Mouse (Mus musculus) limb, embryonic 11.5 days (tissue): ENCODE results near the gene 4931414P19Rik. TPM values are rescaled to one million over a fixed set of nuclear protein-coding genes. Genes with fewer than 3 reads are reported as not detected.

Experiments
- ATAC-seq: fragments of 200-750 bp; cut with Nextera tagmentation; 2 replicates; pipeline ENCODE4 v1.8.0; 2017; ENCODE audit warnings: low read depth; ENCODE audit not compliant: insufficient number of reproducible peaks, low FRiP score, low TSS enrichment
- DNase-seq: peaks from one replicate; pipeline ENCODE4 v3.0.0-alpha.2; 2015; ENCODE audit warnings: low spot score
- H3K27ac ChIP-seq: fragments of 300-500 bp; sonication (generic); replicated peaks from 2 replicates; pipeline ENCODE4 v1.5.1; 2014; ENCODE audit warnings: low read depth, mild to moderate bottlenecking, low read length
- H3K27me3 ChIP-seq: fragments of 300-500 bp; sonication (generic); 2 replicates; pipeline ENCODE4 v1.6.1; 2014; ENCODE audit warnings: mild to moderate bottlenecking, low read length, mixed read lengths; ENCODE audit not compliant: control insufficient read depth, insufficient read depth
- H3K36me3 ChIP-seq: fragments of 300-500 bp; sonication (generic); 2 replicates; pipeline ENCODE4 v1.6.1; 2014; ENCODE audit warnings: mild to moderate bottlenecking, low read length, moderate library complexity, mixed read lengths; ENCODE audit not compliant: control insufficient read depth, insufficient read depth
- H3K4me1 ChIP-seq: fragments of 300-500 bp; sonication (generic); 2 replicates; pipeline ENCODE4 v1.6.1; 2014; ENCODE audit warnings: low read length, mixed read lengths; ENCODE audit not compliant: control insufficient read depth, insufficient read depth
- H3K4me2 ChIP-seq: fragments of 300-500 bp; sonication (generic); 2 replicates; pipeline ENCODE4 v1.6.1; 2014; ENCODE audit warnings: low read depth, mild to moderate bottlenecking, moderate library complexity; ENCODE audit not compliant: severe bottlenecking
- H3K4me3 ChIP-seq: fragments of 300-500 bp; sonication (generic); 2 replicates; pipeline ENCODE4 v1.5.1; 2014; ENCODE audit warnings: low read depth, low read length
- H3K9ac ChIP-seq: fragments of 300-500 bp; sonication (generic); 2 replicates; pipeline ENCODE4 v1.6.1; 2014; ENCODE audit warnings: mild to moderate bottlenecking, low read length
- H3K9me3 ChIP-seq: fragments of 300-500 bp; sonication (generic); 2 replicates; pipeline ENCODE4 v1.6.1; 2016; ENCODE audit warnings: low read length; ENCODE audit not compliant: control insufficient read depth
- WGBS: fragments of 180-500 bp; shearing (Covaris S2); extraction: QIAGEN DNeasy Blood & Tissue Kit; methylation state at CpG from one replicate; pipeline ENCODE4 v1.1.7; 2014; 5-methylcytosine and 5-hydroxymethylcytosine counted together
- polyA plus RNA-seq: library from polyadenylated mRNA; unstranded; fragments of >200 nt; fragmentation: Nextera tagmentation; extraction: Ambion mirVana; gene quantifications from 2 replicates; pipeline ENCODE4 v1.2.1, GENCODE M21; 2014

4931414P19Rik gene
- polyA plus RNA-seq, 1 experiment from 2014 or later = 7.8 TPM

DNA sequence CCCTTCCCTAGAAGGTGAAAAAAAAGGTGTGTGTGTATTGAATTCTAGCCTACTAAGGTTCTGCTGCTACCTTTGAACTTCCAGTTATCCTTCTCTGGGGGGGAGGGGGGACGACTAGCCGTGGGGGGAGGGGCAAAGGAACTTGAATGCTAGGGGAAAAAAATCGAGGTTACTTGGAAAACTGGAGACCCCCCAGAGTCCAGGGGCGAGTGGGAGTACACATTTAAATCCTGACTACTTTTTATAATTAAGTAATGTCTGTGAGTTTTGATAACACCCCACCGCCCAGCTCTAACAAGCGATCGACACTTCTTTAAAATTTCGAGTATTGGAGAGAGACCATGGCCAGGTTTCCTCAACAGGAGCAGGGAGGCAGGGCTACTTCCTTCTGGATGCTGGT lies 30.8 kb downstream of the 4931414P19Rik start:
- peaks cover 29% of the 10 kb centered on the region for H3K4me1 ChIP-seq
- no peaks in the 10 kb centered on the region for H3K27me3 ChIP-seq
- H3K27ac ChIP-seq = peak overlapping the region; percentile 47
- H3K9ac ChIP-seq = peak overlapping the region; percentile 94; the same call in 1 of the 2 replicates
- DNase-seq = no peak
- ATAC-seq = no peak
- no peaks in the 10 kb centered on the region for H3K9me3 ChIP-seq
- H3K36me3 ChIP-seq = peaks cover 9% of the 10 kb centered on the region; the same call in 1 of the 2 replicates
- H3K4me2 ChIP-seq = peak overlapping the region; percentile 90
- H3K4me3 ChIP-seq = peak overlapping the region; percentile 81
- WGBS = 2% methylated on average over 8 of the region's 8 CpGs

DNA sequence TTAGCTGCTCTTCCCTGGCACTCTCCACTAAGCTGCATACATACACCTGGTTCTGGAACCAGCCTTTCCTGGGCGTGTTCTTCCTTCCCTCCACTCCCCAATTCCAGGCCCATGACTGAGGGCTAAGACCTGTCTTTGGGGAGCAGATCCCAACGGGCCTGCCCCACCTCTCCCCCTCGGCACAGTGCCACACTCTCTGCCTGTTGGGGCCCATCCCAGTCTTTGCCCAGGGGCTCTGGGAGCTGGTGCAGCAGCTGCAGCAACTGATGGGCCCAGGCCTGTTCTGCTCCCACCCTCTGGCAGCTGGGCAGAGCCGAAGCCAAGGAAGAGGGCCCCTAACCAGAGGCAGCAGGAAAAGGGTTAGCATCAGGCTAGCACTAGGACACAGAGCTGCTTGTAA lies 31.5 kb downstream of the 4931414P19Rik start:
- no peak overlapping the region; the same call in 1 of the 2 replicates for H3K27ac ChIP-seq
- peak; percentile 50 for DNase-seq
- peaks cover 14% of the 10 kb centered on the region for H3K36me3 ChIP-seq
- peak overlapping the region; percentile 90 for H3K4me2 ChIP-seq
- H3K27me3 ChIP-seq = no peaks in the 10 kb centered on the region
- WGBS = 21% methylated on average over 4 of the region's 4 CpGs
- H3K9ac ChIP-seq = peak overlapping the region; percentile 38; the same call in 1 of the 2 replicates
- peaks cover 31% of the 10 kb centered on the region for H3K4me1 ChIP-seq
- no peak for ATAC-seq
- H3K4me3 ChIP-seq = peak overlapping the region; percentile 81
- no peaks in the 10 kb centered on the region for H3K9me3 ChIP-seq

DNA sequence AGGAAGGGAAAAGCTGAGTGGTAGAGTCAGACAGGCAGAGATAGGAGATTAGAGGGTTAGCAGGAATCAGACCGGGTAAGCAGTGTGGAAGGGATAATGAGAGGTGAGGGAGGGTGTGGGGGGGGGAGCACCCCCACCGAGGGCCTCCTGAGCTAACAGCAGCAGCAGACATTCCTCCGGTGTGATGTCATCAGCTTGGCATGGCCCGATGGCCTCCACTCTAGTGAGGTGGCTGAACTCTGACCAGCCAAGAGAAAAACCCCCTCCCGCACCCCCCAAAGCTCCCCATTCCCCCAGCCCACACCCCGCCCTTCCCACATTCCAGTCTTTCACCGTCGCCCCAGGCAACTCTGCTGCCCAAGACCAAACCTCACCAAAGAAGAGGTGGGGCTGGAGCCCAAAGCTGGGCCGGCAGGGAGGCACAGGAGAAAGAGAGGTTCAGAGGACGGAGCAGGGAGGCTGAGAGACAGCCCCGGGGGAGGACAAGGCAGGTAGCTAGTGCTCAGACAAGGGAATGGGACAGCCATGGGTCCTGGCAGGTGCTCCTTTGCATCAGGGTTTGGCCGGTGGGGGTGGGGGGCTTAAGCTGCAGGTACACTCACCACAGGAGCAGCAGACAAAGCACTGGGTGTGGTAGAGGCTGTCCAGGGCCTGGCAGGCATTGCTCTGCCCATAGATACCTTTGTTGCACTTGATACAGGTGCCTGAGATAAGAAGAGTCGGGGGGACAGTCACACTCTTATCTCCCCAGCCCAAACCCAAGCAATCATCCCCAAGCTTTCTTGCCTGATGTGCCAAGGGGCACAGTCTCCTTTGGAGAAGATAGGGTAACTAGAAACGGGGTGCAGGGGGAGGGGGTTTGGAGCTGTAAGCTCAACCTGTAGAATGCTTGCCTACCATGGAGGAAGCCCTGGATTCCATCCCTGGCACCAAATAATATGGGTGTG lies 32.7 kb downstream of the 4931414P19Rik start:
- ATAC-seq (no peak), DNase-seq (peak; percentile 57)
- Histone ChIP-seq H3K27me3 (no peaks in the 10 kb centered on the region), H3K27ac (0 out of 2 replicates have a peak overlapping the region, but pooled peaks have one; percentile 30), H3K9ac (peak overlapping the region; percentile 41; the same call in 1 of the 2 replicates), H3K4me1 (peaks cover 31% of the 10 kb centered on the region), H3K9me3 (no peaks in the 10 kb centered on the region), H3K4me2 (peak overlapping the region; percentile 90), H3K4me3 (peak overlapping the region; percentile 81), H3K36me3 (peaks cover 20% of the 10 kb centered on the region)
- WGBS = 28% methylated on average over 14 of the region's 14 CpGs

DNA sequence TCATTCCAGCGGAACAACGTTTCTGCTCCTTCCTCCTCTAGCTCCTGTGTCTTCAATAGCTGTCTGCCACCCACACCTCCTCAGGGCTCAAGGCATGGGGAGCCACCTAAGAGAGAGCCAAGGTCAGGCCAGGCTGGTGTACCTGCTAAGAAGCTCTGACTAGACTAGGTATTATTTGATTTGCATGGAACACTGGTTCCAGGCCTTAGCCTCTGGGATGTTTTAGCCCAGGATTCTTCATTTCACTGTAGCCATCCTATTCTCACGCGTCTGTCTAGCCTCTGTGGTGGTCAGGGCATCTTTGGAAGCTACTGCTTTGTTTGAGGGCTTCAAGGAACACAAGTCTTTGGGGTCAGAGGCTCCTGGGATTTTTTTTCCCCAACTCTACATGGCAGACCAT lies 33.7 kb downstream of the 4931414P19Rik start:
- H3K27ac ChIP-seq = no peak overlapping the region

DNA sequence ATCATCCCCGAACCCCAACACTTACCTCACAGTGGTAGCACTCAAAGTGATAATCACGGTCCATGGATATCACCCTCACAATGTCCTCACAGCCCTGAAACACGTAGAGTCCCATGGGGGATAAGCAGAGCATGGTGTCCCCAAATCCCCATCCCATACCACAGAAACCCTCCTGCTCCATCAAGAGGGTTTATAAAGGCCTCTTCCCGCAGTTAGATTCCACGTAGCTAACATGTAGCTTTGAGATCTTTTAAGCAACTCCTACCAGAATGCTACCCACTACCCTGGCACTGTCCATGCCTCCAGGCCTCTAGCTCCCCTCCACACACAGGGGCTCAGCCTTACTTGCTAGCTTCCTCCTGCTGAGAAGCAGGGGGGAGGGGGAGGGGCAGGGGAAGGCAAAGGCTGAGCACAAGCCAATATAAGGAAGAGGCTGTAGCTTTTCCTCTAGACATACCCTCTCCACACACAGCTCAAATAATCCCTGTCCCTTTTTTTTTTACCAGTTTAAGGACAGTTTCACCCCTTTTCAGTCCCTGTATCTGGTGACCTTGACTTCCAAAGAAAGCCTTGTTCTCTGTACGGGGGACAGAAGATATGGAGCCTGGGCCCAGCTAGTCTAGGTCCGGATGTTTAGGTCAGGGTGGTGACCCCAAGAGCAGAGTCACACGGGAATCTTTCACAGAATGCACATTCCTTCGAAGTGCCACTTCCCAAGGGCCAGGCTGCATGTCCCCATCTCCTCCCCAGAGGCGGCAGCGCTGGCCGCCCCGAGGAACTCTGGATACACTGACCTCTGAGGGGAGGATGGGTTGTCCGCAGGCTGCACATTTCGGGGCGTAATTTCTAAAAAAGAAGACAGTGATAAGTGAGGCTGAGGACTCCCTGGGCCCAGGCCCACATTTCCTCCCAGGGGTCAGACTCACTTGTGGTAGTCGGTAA lies 36.1 kb downstream of the 4931414P19Rik start:
- H3K9ac ChIP-seq = no peak overlapping the region
- H3K4me2 ChIP-seq = no peak overlapping the region; the same call in 1 of the 2 replicates
- ATAC-seq (no peak), DNase-seq (no peak)
- H3K36me3 ChIP-seq = peaks cover 21% of the 10 kb centered on the region
- H3K27me3 ChIP-seq = no peaks in the 10 kb centered on the region
- H3K27ac ChIP-seq = no peak overlapping the region
- WGBS = 74% methylated on average over 17 of the region's 17 CpGs
- H3K4me1 ChIP-seq = peaks cover 29% of the 10 kb centered on the region
- no peak overlapping the region for H3K4me3 ChIP-seq
- no peaks in the 10 kb centered on the region for H3K9me3 ChIP-seq

More for the DNA sequence above, 33.7 kb downstream of the 4931414P19Rik start:
- no peaks in the 10 kb centered on the region for H3K9me3 ChIP-seq
- H3K9ac ChIP-seq = no peak overlapping the region
- H3K4me1 ChIP-seq = peaks cover 31% of the 10 kb centered on the region
- ATAC-seq (no peak), DNase-seq (no peak)
- no peak overlapping the region for H3K4me3 ChIP-seq
- H3K4me2 ChIP-seq = no peak overlapping the region
- WGBS = 86% methylated on average over 4 of the region's 4 CpGs
- peaks cover 21% of the 10 kb centered on the region for H3K36me3 ChIP-seq
- no peaks in the 10 kb centered on the region for H3K27me3 ChIP-seq

DNA sequence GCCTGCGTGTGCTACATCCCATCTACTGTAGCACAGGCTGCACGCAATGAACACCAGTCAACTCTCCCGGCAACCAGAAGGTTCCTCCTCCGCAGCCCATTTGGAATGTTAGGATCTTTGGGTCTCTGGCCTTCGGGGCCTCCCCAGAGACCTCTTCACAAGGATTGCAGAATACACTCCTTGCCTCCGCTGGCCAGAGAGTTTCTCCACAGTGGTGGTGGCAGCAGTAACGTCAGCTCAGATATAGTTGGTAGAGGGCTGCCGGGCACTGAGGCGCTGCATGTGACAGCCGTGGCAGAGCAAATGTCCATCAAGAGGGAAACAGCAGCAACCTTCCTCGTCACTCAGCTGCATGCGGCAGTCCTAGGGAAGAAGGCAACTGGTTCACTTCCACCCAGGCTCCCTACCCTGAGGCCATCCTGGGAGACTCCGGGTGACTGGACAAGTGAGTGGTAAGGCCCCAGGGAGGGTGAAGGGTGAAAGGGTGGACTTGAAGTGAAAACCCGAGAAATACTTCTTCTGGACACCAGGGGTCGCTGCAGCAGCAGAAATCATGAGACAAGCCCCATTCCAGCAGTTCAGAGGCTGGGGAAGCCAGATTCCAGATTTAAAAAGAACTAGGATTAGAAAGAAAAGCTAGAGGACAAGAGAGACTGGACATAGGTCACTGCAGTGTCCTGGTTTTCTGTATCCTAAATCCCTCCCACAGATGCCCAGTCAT lies 36.9 kb downstream of the 4931414P19Rik start:
- peak; percentile 86 for DNase-seq
- no peak for ATAC-seq
- Histone ChIP-seq H3K27me3 (no peaks in the 10 kb centered on the region), H3K4me1 (peaks cover 20% of the 10 kb centered on the region), H3K9ac (no peak overlapping the region), H3K27ac (no peak overlapping the region), H3K4me2 (no peak overlapping the region), H3K9me3 (no peaks in the 10 kb centered on the region), H3K4me3 (no peak overlapping the region), H3K36me3 (peaks cover 21% of the 10 kb centered on the region)
- WGBS = 76% methylated on average over 15 of the region's 15 CpGs

DNA sequence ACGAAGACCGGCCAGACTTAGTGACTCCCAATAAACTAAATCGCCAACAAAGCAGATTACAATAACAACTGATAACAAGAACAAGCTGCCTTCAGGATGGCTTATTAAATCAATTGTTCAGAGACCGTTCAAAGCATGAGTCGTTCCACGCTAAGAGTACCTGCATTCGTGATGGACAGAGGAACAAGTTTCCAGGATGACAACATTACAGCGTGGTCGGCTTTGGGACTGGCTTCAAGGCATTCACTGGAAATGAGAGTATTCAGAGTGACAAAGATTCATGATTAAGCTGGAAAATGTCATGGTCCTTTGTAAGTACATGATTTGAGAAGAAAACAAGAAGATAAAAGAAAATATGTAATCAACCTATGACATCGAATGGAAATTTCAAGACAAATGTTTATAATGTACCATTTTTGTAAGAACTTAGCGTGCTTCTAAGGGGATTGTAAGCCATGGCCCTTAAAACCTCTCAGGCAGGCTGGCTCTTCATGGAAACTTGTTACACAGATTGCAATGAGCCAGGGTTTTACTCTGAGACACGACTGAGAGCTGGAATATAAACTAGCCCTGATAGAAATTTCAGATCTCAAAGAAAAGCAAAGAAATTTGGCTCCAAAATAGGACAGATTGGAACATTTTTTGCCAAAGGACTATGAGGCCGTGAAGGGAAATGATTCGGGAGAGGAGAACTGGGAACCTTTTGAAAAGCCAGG lies 45.1 kb downstream of the 4931414P19Rik start:
- H3K4me2 ChIP-seq = no peak overlapping the region
- H3K4me3 ChIP-seq = no peak overlapping the region
- DNase-seq (no peak), ATAC-seq (no peak)
- no peak overlapping the region for H3K27ac ChIP-seq
- H3K9me3 ChIP-seq = no peaks in the 10 kb centered on the region
- WGBS = 86% methylated on average over 14 of the region's 14 CpGs
- H3K4me1 ChIP-seq = no peaks in the 10 kb centered on the region
- no peaks in the 10 kb centered on the region for H3K36me3 ChIP-seq
- no peak overlapping the region for H3K9ac ChIP-seq
- no peaks in the 10 kb centered on the region for H3K27me3 ChIP-seq
